Mouse (Mus musculus): ENCODE measurements around the gene Aff3. TPM values are rescaled to one million over a fixed set of nuclear protein-coding genes. Genes with fewer than 3 reads are reported as not detected.

Gene Aff3
- total RNA-seq, 2 experiments from 2014 or later: 15.3 to 16.4 TPM

DNA sequence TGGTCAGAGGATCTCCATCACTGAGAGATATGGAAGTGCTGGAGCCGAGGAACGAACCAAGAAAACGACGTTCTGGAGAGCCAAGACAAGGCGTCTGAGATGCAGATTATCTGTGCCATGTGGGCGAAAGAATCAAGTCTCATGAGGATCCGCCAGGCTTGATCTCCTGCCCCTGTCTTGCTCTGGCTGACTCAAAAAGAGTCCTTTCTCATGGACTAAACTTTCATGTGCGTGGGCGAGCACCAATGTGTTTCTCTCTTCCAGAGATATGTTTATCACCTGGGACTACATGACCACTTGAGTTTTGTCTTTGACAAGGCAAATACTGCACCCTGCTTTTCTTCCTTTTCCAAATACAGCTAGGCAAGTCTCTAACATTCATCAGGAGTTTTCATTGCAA is 6.4 kb downstream of the Aff3 start:
- DNase-seq (ENCODE audit: low spot score in 2 of 2): no peak

DNA sequence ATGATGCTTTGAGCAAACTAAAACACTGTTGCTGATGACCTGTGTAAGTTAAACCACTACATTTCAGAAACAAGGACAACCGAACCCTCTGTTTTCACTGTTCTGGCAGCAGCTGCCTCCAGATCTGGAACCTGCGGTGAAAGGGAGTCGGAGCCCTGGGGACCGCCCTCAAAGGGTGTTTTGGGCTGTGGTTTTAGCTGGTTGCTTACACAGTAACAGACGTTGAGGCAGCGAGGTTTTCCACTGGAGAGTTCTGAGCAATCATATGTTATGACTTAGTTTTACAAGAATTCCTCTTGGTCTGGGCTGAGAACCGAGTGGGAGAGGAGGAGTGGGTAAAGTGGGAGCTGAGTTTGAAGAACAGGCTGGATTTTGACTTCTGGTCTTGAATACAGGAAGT is 7.1 kb downstream of the Aff3 start:
- no peak for DNase-seq (ENCODE audit: low spot score in 2 of 2)

- DNase-seq (ENCODE audit: low spot score in 2 of 2): no peak
Observed at GRCm38 (mm10) chr1:38654981-38655540, 9.7 kb downstream of the Aff3 start.

GRCm38 (mm10) chr1:38650031-38650430 is 14.7 kb downstream of the Aff3 start:
- no peak for DNase-seq (ENCODE audit: low spot score in 2 of 2)

GRCm38 (mm10) chr1:38649174-38649573 is 15.6 kb downstream of the Aff3 start:
- no peak for DNase-seq (ENCODE audit: low spot score in 2 of 2)

GRCm38 (mm10) chr1:38642288-38642687 is 22.5 kb downstream of the Aff3 start:
- DNase-seq (ENCODE audit: low spot score in 2 of 2): no peak

- DNase-seq (ENCODE audit: low spot score in 2 of 2): no peak
Observed at GRCm38 (mm10) chr1:38639669-38640068, 25.1 kb downstream of the Aff3 start.

DNA sequence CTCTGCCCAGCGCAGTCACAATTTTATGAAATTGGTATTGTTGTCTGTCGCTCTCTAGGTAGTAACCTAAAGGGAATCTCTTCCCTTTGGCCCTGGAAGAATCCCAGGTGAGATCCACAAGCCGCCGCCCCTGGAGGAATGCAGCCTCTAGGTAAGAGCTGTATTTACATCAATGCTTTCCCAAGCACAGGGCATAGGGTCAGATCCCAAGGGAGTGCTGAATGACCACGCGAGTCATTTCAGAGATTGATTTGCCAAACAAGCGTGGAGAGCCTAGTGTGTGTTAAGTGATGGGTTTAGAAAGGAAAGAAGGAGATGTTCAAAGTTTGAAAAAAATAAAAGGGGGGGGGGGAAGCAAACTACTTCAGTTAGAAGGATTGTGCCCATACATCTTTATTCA is 29.2 kb downstream of the Aff3 start:
- no peak for DNase-seq (ENCODE audit: low spot score in 2 of 2)

- no peak for DNase-seq (ENCODE audit: low spot score in 2 of 2)
Observed at GRCm38 (mm10) chr1:38634081-38634480, 30.7 kb downstream of the Aff3 start.

DNA sequence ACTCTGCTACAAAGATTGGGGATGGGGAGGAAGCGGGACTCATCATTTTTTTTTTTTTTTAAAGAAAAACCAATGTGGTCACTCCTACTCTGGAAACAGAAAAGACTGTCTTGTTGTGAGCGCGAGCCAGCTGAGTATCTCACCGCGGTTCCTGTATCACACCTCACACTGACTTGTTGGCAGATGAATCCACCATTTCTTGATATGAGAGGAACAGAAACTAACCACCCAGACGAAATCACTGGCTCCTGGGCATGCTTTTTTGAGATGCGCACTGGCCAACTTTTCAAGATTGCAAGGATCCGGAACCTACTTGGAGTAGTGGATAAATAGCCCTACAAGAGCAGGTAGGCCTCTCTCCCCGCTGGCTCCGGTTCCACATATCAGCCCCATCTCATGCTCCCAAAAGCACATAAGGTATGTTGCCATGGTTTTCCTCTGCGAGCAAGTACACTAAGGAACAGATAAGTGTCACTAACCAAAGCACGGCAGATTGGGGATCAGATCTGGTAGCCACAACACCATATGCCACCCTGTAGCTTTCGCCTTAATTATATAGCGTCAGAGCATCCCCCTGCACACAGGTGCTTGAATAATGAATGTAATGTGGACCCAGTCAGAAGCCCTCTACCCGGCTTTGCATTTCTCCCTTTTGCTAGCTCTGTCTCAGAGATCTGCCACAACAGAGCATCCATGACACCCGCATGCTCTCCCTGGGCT is 32.1 kb downstream of the Aff3 start:
- no peak for DNase-seq (ENCODE audit: low spot score in 2 of 2)

- DNase-seq (ENCODE audit: low spot score in 2 of 2): no peak
Observed at GRCm38 (mm10) chr1:38631501-38632279, 33.1 kb downstream of the Aff3 start.

DNA sequence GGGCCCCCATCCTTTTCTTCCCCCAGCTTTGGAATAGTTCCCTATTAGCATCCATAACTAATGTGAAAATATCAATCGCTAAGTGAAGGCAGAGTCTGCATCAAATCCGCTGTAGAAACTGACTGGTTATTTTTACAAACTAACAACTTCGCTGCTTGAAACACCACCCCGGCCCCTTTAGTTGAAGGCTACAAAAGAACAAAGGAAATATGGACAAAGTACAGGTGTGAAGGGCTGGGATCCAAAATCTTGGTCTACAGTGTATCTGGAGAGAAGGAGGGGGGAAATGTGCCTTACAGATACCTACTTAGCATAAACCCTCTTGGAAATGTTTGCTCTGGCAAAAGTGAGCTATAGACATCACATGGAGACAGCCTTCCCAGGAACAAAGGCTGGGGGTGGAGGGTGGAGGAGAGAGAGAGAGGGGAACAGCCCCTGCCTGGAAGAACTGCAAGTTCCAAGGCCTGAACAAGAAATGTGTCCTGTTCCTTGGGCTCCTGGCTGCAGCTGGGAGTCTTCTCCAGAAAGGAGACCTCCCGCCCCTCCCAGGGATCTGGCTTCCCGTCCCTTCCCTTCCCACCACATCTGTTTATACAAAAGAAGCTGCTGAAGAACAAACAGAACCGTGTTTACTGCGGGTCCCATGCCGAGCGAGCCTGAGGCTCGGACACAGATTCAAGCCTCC is 35.7 kb downstream of the Aff3 start:
- DNase-seq (ENCODE audit: low spot score in 2 of 2): no peak

DNA sequence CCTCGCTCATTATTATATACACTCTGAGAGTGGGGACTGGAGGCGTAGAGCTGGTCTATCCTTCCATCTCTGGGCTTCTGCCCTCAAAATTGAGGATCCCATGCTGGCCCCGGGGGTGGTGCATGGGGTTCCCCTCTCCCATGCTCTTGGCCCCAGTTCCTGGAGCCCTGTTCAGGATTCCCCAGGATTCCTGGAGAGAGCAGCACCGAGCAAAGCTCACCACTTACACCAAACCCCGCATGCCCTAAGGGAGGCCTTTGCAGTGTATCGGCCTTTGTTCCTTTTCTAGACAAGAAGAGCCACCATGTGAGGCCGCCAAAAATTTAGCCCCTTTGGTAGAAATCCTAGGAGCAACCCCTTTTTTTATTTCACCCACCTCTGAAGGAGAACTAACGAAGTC is 36.3 kb downstream of the Aff3 start:
- no peak for DNase-seq (ENCODE audit: low spot score in 2 of 2)

- DNase-seq (ENCODE audit: low spot score in 2 of 2): no peak
Observed at GRCm38 (mm10) chr1:38627683-38628361, 36.9 kb downstream of the Aff3 start.

DNA sequence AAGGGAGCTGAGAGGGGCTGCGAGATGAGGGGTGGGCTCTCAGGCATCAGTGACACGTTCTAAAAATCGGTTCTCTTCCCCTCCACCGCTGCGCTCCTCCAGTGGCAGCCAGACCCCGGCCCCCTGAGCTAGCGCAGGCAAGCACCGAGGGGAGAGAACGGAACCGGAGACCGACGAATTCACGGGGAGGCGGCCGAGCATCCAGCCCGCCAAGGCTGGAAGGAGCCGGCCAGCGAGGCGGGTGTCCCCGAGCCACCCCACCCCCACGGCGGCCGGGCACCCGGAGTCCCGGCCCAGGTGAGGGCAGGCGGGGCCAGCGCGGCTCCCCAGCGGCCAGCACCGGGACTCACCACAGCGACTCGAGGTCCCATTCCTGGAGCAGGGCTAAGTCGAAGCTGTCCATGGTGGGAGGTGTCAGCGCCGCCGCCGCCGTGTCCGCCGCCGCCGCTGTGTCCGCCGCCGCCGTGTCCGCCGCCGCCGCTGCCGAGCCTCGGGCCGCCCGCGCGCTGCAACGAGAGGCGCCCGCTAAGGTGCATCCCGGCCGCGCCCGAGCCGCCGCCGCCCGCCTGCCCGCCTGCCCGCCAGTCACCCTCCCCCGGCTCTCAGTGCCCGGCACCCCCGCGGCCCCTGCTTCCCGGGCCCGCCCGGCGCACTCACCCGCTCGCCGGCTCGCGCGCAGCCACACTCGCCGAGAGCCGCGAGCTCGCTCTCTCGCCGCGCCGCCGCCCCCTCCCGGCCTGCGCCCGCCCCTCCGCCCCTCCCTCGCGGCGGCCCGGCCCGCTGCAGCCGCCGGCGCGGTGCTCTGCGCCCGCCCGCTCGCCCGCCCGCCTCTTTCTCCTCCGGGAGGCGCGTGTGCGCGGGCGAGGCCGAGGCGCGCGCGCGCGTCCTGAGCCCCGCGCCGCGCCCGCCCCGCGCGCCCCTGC is 37.8 kb downstream of the Aff3 start:
- DNase-seq (ENCODE audit: low spot score in 2 of 2): peak in 1 of 2 experiments; percentile 21

- no peak for DNase-seq (ENCODE audit: low spot score in 2 of 2)
Observed at GRCm38 (mm10) chr1:38626388-38626738, 38.4 kb downstream of the Aff3 start.

- DNase-seq (ENCODE audit: low spot score in 2 of 2): no peak
Observed at GRCm38 (mm10) chr1:38621840-38622239, 42.9 kb downstream of the Aff3 start.

- no peak for DNase-seq (ENCODE audit: low spot score in 2 of 2)
Observed at GRCm38 (mm10) chr1:38620401-38620800, 44.4 kb downstream of the Aff3 start.

- DNase-seq (ENCODE audit: low spot score in 2 of 2): no peak
Observed at GRCm38 (mm10) chr1:38606741-38607140, 58.0 kb downstream of the Aff3 start.

DNA sequence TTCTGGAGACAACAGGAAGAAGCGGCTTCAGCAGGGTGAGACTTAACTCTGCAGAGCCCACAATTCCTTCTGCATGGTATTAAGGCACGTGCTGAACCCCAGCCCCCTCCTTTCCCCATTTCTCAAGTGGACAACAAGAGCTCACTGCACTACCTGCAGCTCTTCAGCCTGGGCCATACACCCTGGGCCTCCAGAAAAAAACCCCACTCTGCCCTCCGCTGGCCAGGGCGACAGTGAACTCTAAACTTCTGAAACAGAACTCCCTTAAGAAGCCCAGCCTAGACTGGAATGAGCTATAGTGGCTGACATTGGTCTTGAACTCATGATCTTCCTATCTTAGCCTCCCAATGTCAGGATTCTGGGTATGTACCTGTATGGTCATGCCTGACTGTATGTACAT is 59.3 kb downstream of the Aff3 start:
- DNase-seq (ENCODE audit: low spot score in 2 of 2): no peak
